Mouse (Mus musculus): ENCODE measurements around the gene Cep85l. TPM values are rescaled to one million over a fixed set of nuclear protein-coding genes. Genes with fewer than 3 reads are reported as not detected.
A peak's percentile ranks its signal among the peaks of the same experiment; 100 is the strongest.

The Cep85l gene
- total RNA-seq, 2 experiments from 2014 or later: 34.9 to 37.0 TPM

DNA sequence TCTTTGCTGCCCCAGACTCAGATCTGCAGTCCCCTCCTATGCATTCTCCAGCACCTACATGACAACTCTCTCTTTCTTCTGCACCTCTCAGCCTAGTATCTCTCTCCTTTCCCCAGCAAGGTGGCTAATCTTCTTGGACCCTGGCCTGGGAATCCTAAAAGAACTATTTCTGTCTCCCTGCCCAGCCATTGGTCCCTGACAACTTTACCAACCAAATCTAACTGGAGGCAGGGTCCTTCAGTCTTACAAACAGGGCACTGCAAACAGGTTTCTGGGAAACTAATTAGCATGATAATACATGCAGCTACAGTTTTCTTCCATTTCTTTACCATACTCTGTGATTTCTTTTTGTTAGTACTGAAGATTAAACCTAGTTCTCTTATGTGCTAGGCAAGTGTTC is 148.9 kb downstream of the Cep85l start:
- no peak for ATAC-seq (replicated peaks; ENCODE audit: poor library complexity)

DNA sequence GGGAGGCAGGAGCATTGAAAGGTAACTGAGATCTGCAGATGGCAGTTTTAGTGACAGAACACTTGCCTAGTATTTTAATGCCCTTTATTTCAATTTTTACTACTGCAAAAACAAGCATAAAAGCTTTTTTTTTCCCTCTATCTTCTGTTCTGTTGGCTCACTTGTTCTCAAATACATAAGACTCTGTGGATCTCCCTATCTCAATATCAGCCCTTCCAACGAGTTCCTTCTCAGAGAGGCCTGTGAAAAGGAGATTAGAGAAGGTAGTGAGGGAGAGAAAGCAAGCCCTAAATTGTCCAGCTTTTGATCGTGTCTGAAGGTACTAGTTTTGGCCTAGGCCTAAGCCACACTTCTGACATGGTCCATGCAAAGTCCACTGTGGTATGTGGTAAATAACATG is 150.6 kb downstream of the Cep85l start:
- peak; percentile 98 for ATAC-seq (replicated peaks; ENCODE audit: poor library complexity)

Other genes starting within 250 kb of the Cep85l start
- 0.64 TPM in 1 of 2 replicates, not detected in the other for gene Pln, start 42.3 kb downstream of the Cep85l start, total RNA-seq (2015)
- 0.07 and 0.21 TPM in 2 replicates for gene Pln, start 42.3 kb downstream of the Cep85l start, total RNA-seq (2017)
- gene Asf1a, start 216.8 kb upstream of the Cep85l start, total RNA-seq (2015): 116 and 118 TPM in 2 replicates
- 80.2 and 104 TPM in 2 replicates for gene Asf1a, start 216.8 kb upstream of the Cep85l start, total RNA-seq (2017)

Measured in megakaryocyte progenitor cell, adult 5-6 weeks (primary cell).